ENCODE assay signal across 11 mouse cellular contexts in genomic region chr7:19752652-19753051, GRCm38 (mm10). TPM values are rescaled to one million over a fixed set of nuclear protein-coding genes. Genes with fewer than 3 reads are reported as not detected.
DNase-seq lines count a peak whose midpoint lies in the region; ATAC-seq and TF ChIP-seq lines count a peak whose summit lies in the region.
"Had no signal": no experiment of that assay in that cellular context is flagged by ENCODE, and none has a peak within 500 bp of the region (broad histone marks: within the 10 kb centered on the region; RNA-seq: fewer than 3 reads in every experiment).

No protein-coding gene starts in this region.

- WGBS in forebrain, postnatal 0 days: 70% methylated on average over 8 of the region's 8 CpGs
- WGBS in forebrain, embryonic 16.5 days: 71% methylated on average over 8 of the region's 8 CpGs
- 82% methylated on average over 8 of the region's 8 CpGs for WGBS in bone marrow, adult 2 months

- H3K9me3 ChIP-seq in forebrain, postnatal 0 days (ENCODE audit: low read length): no peaks in the 10 kb centered on the region
- no peaks in the 10 kb centered on the region for H3K9me3 ChIP-seq in forebrain, embryonic 16.5 days (ENCODE audit: control insufficient read depth, low read length)
- H3K9me3 ChIP-seq: forebrain, embryonic 13.5 days had no signal

- H3K27ac ChIP-seq in forebrain, postnatal 0 days (ENCODE audit: low read depth, low read length): no peak overlapping the region
- no peak overlapping the region for H3K27ac ChIP-seq in forebrain, embryonic 16.5 days (ENCODE audit: low read length)
- no peak overlapping the region for H3K27ac ChIP-seq in left cerebral cortex, adult 2 months
- H3K27ac ChIP-seq in bone marrow, adult 2 months (ENCODE audit: control insufficient read depth, insufficient read depth, low read depth, low read length, poor library complexity): no peak overlapping the region
- H3K27ac ChIP-seq: forebrain, embryonic 13.5 days had no signal

- H3K4me3 ChIP-seq in forebrain, postnatal 0 days (ENCODE audit: low read depth, low read length): no peak overlapping the region
- H3K4me3 ChIP-seq in forebrain, embryonic 16.5 days (replicated peaks; ENCODE audit: low read length): no peak overlapping the region
- H3K4me3 ChIP-seq in left cerebral cortex, adult 2 months: no peak overlapping the region
- H3K4me3 ChIP-seq in bone marrow, adult 2 months (replicated peaks; ENCODE audit: control insufficient read depth, low read depth, low read length): no peak overlapping the region
- H3K4me3 ChIP-seq: forebrain, embryonic 13.5 days had no signal

- peak; percentile 36; the same call in 1 of the 2 replicates for TF ChIP-seq CTCF in forebrain, postnatal 0 days (IDR thresholded peaks at IDR 0.05; ENCODE audit: low read depth)
- peak; percentile 36; the same call in 1 of the 2 replicates for TF ChIP-seq CTCF in left cerebral cortex, adult 2 months (IDR thresholded peaks at IDR 0.05)
- TF ChIP-seq CTCF in bone marrow, adult 2 months (IDR thresholded peaks at IDR 0.05; ENCODE audit: control insufficient read depth, insufficient read depth, low read length): 0 out of 2 replicates have a peak, but pooled peaks have one; percentile 13

- H3K9ac ChIP-seq in forebrain, postnatal 0 days: no peak overlapping the region
- no peak overlapping the region for H3K9ac ChIP-seq in forebrain, embryonic 16.5 days (replicated peaks; ENCODE audit: low read depth, low read length)
- H3K9ac ChIP-seq: forebrain, embryonic 13.5 days had no signal

- TF ChIP-seq POLR2A in bone marrow, adult 2 months (IDR thresholded peaks at IDR 0.05; ENCODE audit: borderline replicate concordance, control insufficient read depth, low read depth, low read length): no peak

- peaks cover 14% of the 10 kb centered on the region for H3K4me1 ChIP-seq in forebrain, postnatal 0 days (ENCODE audit: insufficient read depth)
- H3K4me1 ChIP-seq in forebrain, embryonic 16.5 days (replicated peaks; ENCODE audit: control insufficient read depth, insufficient read depth, low read length): peaks cover 12% of the 10 kb centered on the region
- H3K4me1 ChIP-seq in bone marrow, adult 2 months (ENCODE audit: control insufficient read depth, insufficient read depth, low read length): no peaks in the 10 kb centered on the region

- no peaks in the 10 kb centered on the region for H3K27me3 ChIP-seq in forebrain, postnatal 0 days (ENCODE audit: insufficient read depth, low read length)
- no peaks in the 10 kb centered on the region for H3K27me3 ChIP-seq in forebrain, embryonic 16.5 days (replicated peaks; ENCODE audit: control insufficient read depth, insufficient read depth, low read length)
- H3K27me3 ChIP-seq: forebrain, embryonic 13.5 days had no signal

- intact Hi-C loops in left cerebral cortex, adult 2 months (cut with DNase I): no loop called here

- H3K4me2 ChIP-seq in forebrain, postnatal 0 days (ENCODE audit: low read depth): no peak overlapping the region
- no peak overlapping the region for H3K4me2 ChIP-seq in forebrain, embryonic 16.5 days (ENCODE audit: low read length)
- H3K4me2 ChIP-seq: forebrain, embryonic 13.5 days had no signal

- DNase-seq in forebrain, postnatal 0 days: no peak
- DNase-seq in left cerebral cortex, adult 2 months (ENCODE audit: extremely low spot score in 1 of 2, low spot score in 2 of 2): no peak
- no peak for DNase-seq in left cerebral cortex, adult 8-10 months (ENCODE audit: low spot score in 2 of 2)
- peak; percentile 76 for DNase-seq in lung, postnatal 36 days
- DNase-seq in cerebellum, postnatal 4 days (ENCODE audit: low spot score in 2 of 2): no peak
- no peak for DNase-seq in cerebellum, postnatal 36 days
- DNase-seq: thymus, adult 18-20 months had no signal

- ATAC-seq in forebrain, postnatal 0 days: no peak
- no peak for ATAC-seq in forebrain, embryonic 16.5 days
- ATAC-seq: forebrain, embryonic 13.5 days had no signal

- H3K36me3 ChIP-seq in forebrain, postnatal 0 days (ENCODE audit: insufficient read depth): no peaks in the 10 kb centered on the region
- H3K36me3 ChIP-seq in forebrain, embryonic 16.5 days (ENCODE audit: control insufficient read depth, insufficient read depth): no peaks in the 10 kb centered on the region

RNA-seq across cellular contexts. Expression of gene Nectin2, which starts 2.4 kb away (rescaled TPM):
- total RNA-seq in forebrain, postnatal 0 days (2014; rRNA removed): 44.2 and 44.7 TPM in 2 replicates
- 47.2 and 48.7 TPM in 2 replicates for polyA plus RNA-seq in forebrain, postnatal 0 days (2015; fragmentation: Nextera tagmentation; extraction: Ambion mirVana)
- polyA plus RNA-seq in forebrain, embryonic 16.5 days (2015; fragmentation: Nextera tagmentation; extraction: Ambion mirVana): 42.3 and 48.4 TPM in 2 replicates
- total RNA-seq in left cerebral cortex, adult 2 months (2021): 1 to 10 TPM; 7.9 to 8.2 TPM
- total RNA-seq in left cerebral cortex, adult 8-10 months (2022): 1 to 10 TPM; 6.5 to 8.0 (median 7.4) TPM
- 1.9 and 4.7 TPM in 2 replicates for polyA plus RNA-seq in bone marrow, adult 2 months (2011; ENCODE audit: insufficient read depth, insufficient read length, low replicate concordance, missing spikeins)

RNA-seq across cellular contexts. Expression of gene Bcam, which starts 18.2 kb away (rescaled TPM):
- 12.2 and 19.5 TPM in 2 replicates for total RNA-seq in forebrain, postnatal 0 days (2014; rRNA removed)
- 10.9 and 12.7 TPM in 2 replicates for polyA plus RNA-seq in forebrain, postnatal 0 days (2015; fragmentation: Nextera tagmentation; extraction: Ambion mirVana)
- polyA plus RNA-seq in forebrain, embryonic 16.5 days (2015; fragmentation: Nextera tagmentation; extraction: Ambion mirVana): 7.9 and 8.8 TPM in 2 replicates
- 10 to 100 TPM; 12.2 to 15.1 TPM for total RNA-seq in left cerebral cortex, adult 2 months (2021)
- 10 to 100 TPM; 15.8 to 18.7 (median 17.1) TPM for total RNA-seq in left cerebral cortex, adult 8-10 months (2022)
- 0.79 and 4.5 TPM in 2 replicates for polyA plus RNA-seq in bone marrow, adult 2 months (2011; ENCODE audit: insufficient read depth, insufficient read length, low replicate concordance, missing spikeins)

RNA-seq across cellular contexts. Expression of gene Tomm40, which starts 37.4 kb away (rescaled TPM):
- total RNA-seq in forebrain, postnatal 0 days (2014; rRNA removed): 98.9 and 113 TPM in 2 replicates
- 146 and 147 TPM in 2 replicates for polyA plus RNA-seq in forebrain, postnatal 0 days (2015; fragmentation: Nextera tagmentation; extraction: Ambion mirVana)
- polyA plus RNA-seq in forebrain, embryonic 16.5 days (2015; fragmentation: Nextera tagmentation; extraction: Ambion mirVana): 109 TPM in 2 replicates
- total RNA-seq in left cerebral cortex, adult 2 months (2021): 100 to 1,000 TPM; 117 TPM
- 100 to 1,000 TPM; 109 to 112 (median 111) TPM for total RNA-seq in left cerebral cortex, adult 8-10 months (2022)
- polyA plus RNA-seq in bone marrow, adult 2 months (2011; ENCODE audit: insufficient read depth, insufficient read length, low replicate concordance, missing spikeins): 19.2 and 19.3 TPM in 2 replicates

RNA-seq across cellular contexts. Expression of gene Cblc, which starts 44.0 kb away (rescaled TPM):
- total RNA-seq in forebrain, postnatal 0 days (2014; rRNA removed): 0.38 and 1.1 TPM in 2 replicates
- polyA plus RNA-seq in forebrain, postnatal 0 days (2015; fragmentation: Nextera tagmentation; extraction: Ambion mirVana): 0.67 and 0.84 TPM in 2 replicates
- not detected in 2 replicates for polyA plus RNA-seq in forebrain, embryonic 16.5 days (2015; fragmentation: Nextera tagmentation; extraction: Ambion mirVana)
- not detected for total RNA-seq in left cerebral cortex, adult 2 months (2021)
- not detected for total RNA-seq in left cerebral cortex, adult 8-10 months (2022)
- not detected in 2 replicates for polyA plus RNA-seq in bone marrow, adult 2 months (2011; ENCODE audit: insufficient read depth, insufficient read length, low replicate concordance, missing spikeins)
- polyA plus RNA-seq: C2C12; forebrain, embryonic 13.5 days had no signal

RNA-seq across cellular contexts. Expression of gene Apoe, which starts 53.7 kb away (rescaled TPM):
- total RNA-seq in forebrain, postnatal 0 days (2014; rRNA removed): 1,116 and 1,436 TPM in 2 replicates
- 1,283 and 1,495 TPM in 2 replicates for polyA plus RNA-seq in forebrain, postnatal 0 days (2015; fragmentation: Nextera tagmentation; extraction: Ambion mirVana)
- polyA plus RNA-seq in forebrain, embryonic 16.5 days (2015; fragmentation: Nextera tagmentation; extraction: Ambion mirVana): 269 and 326 TPM in 2 replicates
- 1,000 to 10,000 TPM; 1,824 to 1,912 TPM for total RNA-seq in left cerebral cortex, adult 2 months (2021)
- total RNA-seq in left cerebral cortex, adult 8-10 months (2022): 1,000 to 10,000 TPM; 1,704 to 2,821 (median 2,131) TPM
- 205 and 422 TPM in 2 replicates for polyA plus RNA-seq in bone marrow, adult 2 months (2011; ENCODE audit: insufficient read depth, insufficient read length, low replicate concordance, missing spikeins)
